18 mouse cellular contexts compared by ENCODE assay signal in the genomic region with DNA sequence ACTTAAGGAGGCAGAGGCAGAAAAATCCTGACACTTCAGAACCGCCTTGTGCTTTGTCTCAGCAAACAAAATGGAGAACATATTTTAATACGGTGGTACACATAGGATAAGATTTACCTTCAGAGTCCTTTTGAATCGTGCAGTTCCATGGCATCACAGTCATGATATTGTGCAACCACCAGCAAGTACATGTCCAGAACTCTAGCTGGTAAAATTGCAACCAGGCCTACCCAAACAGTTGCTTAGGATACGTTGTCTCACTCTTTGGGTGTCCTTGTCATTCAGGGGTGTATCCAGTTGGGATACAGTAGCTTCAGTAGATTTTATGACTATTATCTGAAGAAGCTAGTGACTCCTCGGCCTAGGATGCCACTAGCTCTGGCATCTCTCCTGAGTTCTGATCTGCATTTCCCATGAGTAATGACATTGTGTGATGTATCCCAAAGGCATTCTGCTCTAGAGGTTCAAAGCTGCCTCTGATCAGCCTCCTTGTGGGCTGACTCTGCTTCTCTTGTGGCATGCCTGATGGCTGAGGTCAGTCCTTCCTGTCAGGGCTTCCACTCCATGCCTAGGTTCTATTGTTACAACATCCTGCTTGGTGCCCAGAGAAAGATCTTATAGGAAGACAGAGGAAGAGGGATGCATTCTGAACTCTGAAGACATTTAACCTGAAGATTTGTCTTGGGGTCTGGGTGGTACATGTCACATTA. TPM values are rescaled to one million over a fixed set of nuclear protein-coding genes. Genes with fewer than 3 reads are reported as not detected.
DNase-seq lines count a peak whose midpoint lies in the region; ATAC-seq lines count a peak whose summit lies in the region.
"Had no signal": no experiment of that assay in that cellular context is flagged by ENCODE, and none has a peak within 500 bp of the region (broad histone marks: within the 10 kb centered on the region; RNA-seq: fewer than 3 reads in every experiment).

No protein-coding gene starts in this region.

- no peaks in the 10 kb centered on the region for H3K9me3 ChIP-seq in heart, embryonic 15.5 days (replicated peaks)
- no peaks in the 10 kb centered on the region for H3K9me3 ChIP-seq in neural tube, embryonic 15.5 days (replicated peaks)
- H3K9me3 ChIP-seq: forebrain, embryonic 10.5 days; heart, embryonic 12.5 days; limb, embryonic 10.5 days had no signal

- H3K4me1 ChIP-seq in heart, embryonic 15.5 days (replicated peaks): peaks cover 19% of the 10 kb centered on the region
- peaks cover 27% of the 10 kb centered on the region for H3K4me1 ChIP-seq in neural tube, embryonic 15.5 days

- intact Hi-C loops in heart, postnatal 10 days (cut with DNase I): no loop called here

- H3K27ac ChIP-seq in heart, embryonic 15.5 days: peak overlapping the region; percentile 96
- no peak overlapping the region for H3K27ac ChIP-seq in neural tube, embryonic 15.5 days (replicated peaks)
- H3K27ac ChIP-seq: kidney, postnatal 0 days; layer of hippocampus, adult 2 months; macrophage had no signal

- no peak overlapping the region for H3K9ac ChIP-seq in heart, embryonic 15.5 days
- no peak overlapping the region for H3K9ac ChIP-seq in neural tube, embryonic 15.5 days (replicated peaks)
- H3K9ac ChIP-seq: heart, embryonic 12.5 days; hindbrain, embryonic 14.5 days had no signal

- DNase-seq in heart, postnatal 10 days: no peak
- peak; percentile 17 for DNase-seq in retina, postnatal 1 day
- DNase-seq in retina, embryonic 14.5 days (ENCODE audit: low spot score): no peak
- no peak for DNase-seq in kidney, adult 9 months
- DNase-seq: cerebellum, adult 8-10 months; gastrocnemius, postnatal 14 days; midbrain, embryonic 14.5 days; spleen, adult 18-20 months had no signal

- ATAC-seq in heart, embryonic 15.5 days (replicated peaks; ENCODE audit: insufficient number of reproducible peaks, insufficient read depth, low FRiP score, low read depth): no peak
- ATAC-seq in granulocyte monocyte progenitor cell, adult 5-6 weeks (replicated peaks; ENCODE audit: poor library complexity, severe bottlenecking): 0 out of 2 replicates have a peak, but pooled peaks have one; percentile 12
- ATAC-seq in neural tube, embryonic 15.5 days (ENCODE audit: low FRiP score): no peak

- H3K4me3 ChIP-seq in heart, embryonic 15.5 days: no peak overlapping the region
- no peak overlapping the region for H3K4me3 ChIP-seq in neural tube, embryonic 15.5 days (replicated peaks)

- WGBS in heart, embryonic 15.5 days: 78% methylated on average over 5 of the region's 5 CpGs
- 89% methylated on average over 5 of the region's 5 CpGs for WGBS in neural tube, embryonic 15.5 days

- H3K27me3 ChIP-seq in heart, embryonic 15.5 days: no peaks in the 10 kb centered on the region
- H3K27me3 ChIP-seq in neural tube, embryonic 15.5 days (replicated peaks): no peaks in the 10 kb centered on the region

- H3K36me3 ChIP-seq in heart, embryonic 15.5 days: no peaks in the 10 kb centered on the region
- H3K36me3 ChIP-seq in neural tube, embryonic 15.5 days: no peaks in the 10 kb centered on the region
- H3K36me3 ChIP-seq: limb, embryonic 10.5 days had no signal

- H3K4me2 ChIP-seq in heart, embryonic 15.5 days: no peak overlapping the region
- no peak overlapping the region for H3K4me2 ChIP-seq in neural tube, embryonic 15.5 days

RNA-seq across cellular contexts. Expression of gene Sacs, which starts 33.2 kb away (rescaled TPM):
- polyA plus RNA-seq in heart, embryonic 15.5 days (2015; fragmentation: Nextera tagmentation; extraction: Ambion mirVana): 3.5 and 4.0 TPM in 2 replicates
- 10 to 100 TPM; 31.0 to 34.8 TPM for total RNA-seq in heart, postnatal 10 days (2021)
- total RNA-seq in granulocyte monocyte progenitor cell, adult 5-6 weeks (2014; fragmentation: Nextera tagmentation): 10.2 and 13.8 TPM in 2 replicates
- 16.8 and 17.7 TPM in 2 replicates for total RNA-seq in granulocyte monocyte progenitor cell, adult 5-6 weeks (2017)
- 7.5 and 8.0 TPM in 2 replicates for polyA plus RNA-seq in neural tube, embryonic 15.5 days (2015; fragmentation: Nextera tagmentation; extraction: Ambion mirVana)
